Mouse (Mus musculus) lung, postnatal 0 days (tissue): ENCODE data around the gene Gcnt4. TPM values are rescaled to one million over a fixed set of nuclear protein-coding genes. Genes with fewer than 3 reads are reported as not detected.
"Not testable (repeated sequence)": the region's sequence is repeated elsewhere in the genome, so short reads cannot be mapped to it uniquely, and the experiment has no call there.

Experiments
- ATAC-seq: fragments of 200-750 bp; cut with Nextera tagmentation; 2 replicates; pipeline ENCODE4 v1.8.0; 2017; ENCODE audit warnings: moderate library complexity
- DNase-seq: peaks from one replicate; pipeline ENCODE4 v3.0.0-alpha.2; 2016; ENCODE audit warnings: low spot score
- H3K27ac ChIP-seq: fragments of 300-500 bp; sonication (generic); 2 replicates; pipeline ENCODE4 v1.5.1; 2014; ENCODE audit warnings: antibody characterized with exemption, mild to moderate bottlenecking, low read length, mixed read lengths
- H3K27me3 ChIP-seq: fragments of 300-500 bp; sonication (generic); replicated peaks from 2 replicates; pipeline ENCODE4 v1.6.1; 2014; ENCODE audit warnings: low read length, mixed read lengths; ENCODE audit not compliant: insufficient read depth
- H3K36me3 ChIP-seq: fragments of 300-500 bp; sonication (generic); 2 replicates; pipeline ENCODE4 v1.6.1; 2014; ENCODE audit warnings: low read length, mixed read lengths; ENCODE audit not compliant: insufficient read depth
- H3K4me1 ChIP-seq: fragments of 300-500 bp; sonication (generic); 2 replicates; pipeline ENCODE4 v1.6.1; 2014; ENCODE audit warnings: antibody characterized with exemption, low read depth, low read length, mixed read lengths; ENCODE audit not compliant: insufficient read depth
- H3K4me2 ChIP-seq: fragments of 300-500 bp; sonication (generic); replicated peaks from 2 replicates; pipeline ENCODE4 v1.6.1; 2014; ENCODE audit warnings: low read depth, mild to moderate bottlenecking, low read length, moderate library complexity, mixed read lengths
- H3K4me3 ChIP-seq: fragments of 300-500 bp; sonication (generic); 2 replicates; pipeline ENCODE4 v1.5.1; 2014; ENCODE audit warnings: low read depth, low read length
- H3K9ac ChIP-seq: fragments of 300-500 bp; sonication (generic); replicated peaks from 2 replicates; pipeline ENCODE4 v1.6.1; 2014; ENCODE audit warnings: low read depth, mild to moderate bottlenecking
- H3K9me3 ChIP-seq: fragments of 300-500 bp; sonication (generic); 2 replicates; pipeline ENCODE4 v1.6.1; 2016; ENCODE audit warnings: low read length, mixed read lengths
- CTCF ChIP-seq: IDR thresholded peaks from 2 replicates; pipeline ENCODE4 v1.5.1; 2016; ENCODE audit warnings: antibody characterized with exemption, mild to moderate bottlenecking
- EP300 ChIP-seq: IDR thresholded peaks from 2 replicates; pipeline ENCODE4 v1.6.1; 2016; ENCODE audit warnings: antibody characterized with exemption, mild to moderate bottlenecking, control low read depth
- WGBS: fragments of 180-500 bp; shearing (Covaris S2); extraction: QIAGEN DNeasy Blood & Tissue Kit; methylation state at CpG from one replicate; pipeline ENCODE4 v1.1.7; 2014; 5-methylcytosine and 5-hydroxymethylcytosine counted together
- polyA plus RNA-seq: library from polyadenylated mRNA; unstranded; fragments of >200 nt; fragmentation: Nextera tagmentation; extraction: Ambion mirVana; gene quantifications from 2 replicates; pipeline ENCODE4 v1.2.1, GENCODE M21; 2015

The Gcnt4 gene
- polyA plus RNA-seq, 1 experiment from 2014 or later = 0.27 TPM

DNA sequence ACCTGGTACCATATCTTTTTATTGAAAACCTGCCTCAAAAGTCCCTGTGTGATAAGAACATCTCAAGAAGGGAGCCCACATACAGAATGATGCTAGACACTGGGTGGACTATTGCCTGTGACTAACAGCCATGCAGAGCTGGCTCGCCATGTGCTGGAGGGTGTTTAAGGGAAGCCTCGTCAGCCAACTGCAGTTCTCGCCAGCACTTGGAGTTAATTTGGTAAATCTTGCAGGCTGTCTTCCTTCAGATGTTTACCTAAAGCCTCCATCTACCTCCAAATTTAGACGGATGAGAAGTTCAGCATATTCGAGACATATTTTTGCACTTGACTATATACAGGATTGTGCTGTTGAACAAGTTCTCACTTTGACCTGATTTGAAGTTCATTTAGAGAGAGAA is 8.3 kb downstream of the Gcnt4 start:
- no peaks in the 10 kb centered on the region for H3K9me3 ChIP-seq
- no peak overlapping the region for H3K4me3 ChIP-seq
- DNase-seq (no peak), ATAC-seq (no peak)
- no peak overlapping the region for H3K27ac ChIP-seq
- WGBS = 80% methylated on average over 5 of the region's 5 CpGs
- H3K27me3 ChIP-seq = no peaks in the 10 kb centered on the region
- no peak overlapping the region for H3K4me2 ChIP-seq
- H3K9ac ChIP-seq = no peak overlapping the region
- no peak for TF ChIP-seq CTCF
- no peak for TF ChIP-seq EP300
- no peaks in the 10 kb centered on the region for H3K4me1 ChIP-seq
- H3K36me3 ChIP-seq = no peaks in the 10 kb centered on the region

DNA sequence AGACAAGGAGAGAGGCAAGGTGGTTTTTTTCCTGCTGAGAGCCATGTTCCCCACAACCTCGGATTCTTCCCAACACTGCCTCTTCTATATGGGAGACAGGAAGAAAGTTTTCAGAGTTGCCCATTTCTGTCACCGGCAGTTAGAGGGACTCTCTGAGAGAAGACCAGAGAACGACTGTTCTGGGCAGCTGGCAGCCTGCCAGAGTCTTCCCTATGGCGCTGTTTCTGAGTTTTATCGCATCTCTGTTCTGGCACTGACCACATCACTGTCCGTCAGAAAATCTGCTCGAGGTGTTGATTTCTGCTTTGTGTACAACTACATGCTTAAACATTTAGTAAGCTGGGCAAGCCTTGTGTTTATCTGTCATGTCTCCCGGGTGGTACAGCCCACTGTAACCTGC is 8.9 kb downstream of the Gcnt4 start:
- H3K4me3 ChIP-seq = no peak overlapping the region
- no peaks in the 10 kb centered on the region for H3K9me3 ChIP-seq
- H3K4me2 ChIP-seq = no peak overlapping the region
- no peak overlapping the region for H3K9ac ChIP-seq
- no peak for DNase-seq
- H3K4me1 ChIP-seq = no peaks in the 10 kb centered on the region
- H3K27me3 ChIP-seq = no peaks in the 10 kb centered on the region
- no peaks in the 10 kb centered on the region for H3K36me3 ChIP-seq
- ATAC-seq = no peak
- H3K27ac ChIP-seq = no peak overlapping the region
- WGBS = 44% methylated on average over 8 of the region's 8 CpGs
- no peak for TF ChIP-seq EP300
- TF ChIP-seq CTCF = no peak

DNA sequence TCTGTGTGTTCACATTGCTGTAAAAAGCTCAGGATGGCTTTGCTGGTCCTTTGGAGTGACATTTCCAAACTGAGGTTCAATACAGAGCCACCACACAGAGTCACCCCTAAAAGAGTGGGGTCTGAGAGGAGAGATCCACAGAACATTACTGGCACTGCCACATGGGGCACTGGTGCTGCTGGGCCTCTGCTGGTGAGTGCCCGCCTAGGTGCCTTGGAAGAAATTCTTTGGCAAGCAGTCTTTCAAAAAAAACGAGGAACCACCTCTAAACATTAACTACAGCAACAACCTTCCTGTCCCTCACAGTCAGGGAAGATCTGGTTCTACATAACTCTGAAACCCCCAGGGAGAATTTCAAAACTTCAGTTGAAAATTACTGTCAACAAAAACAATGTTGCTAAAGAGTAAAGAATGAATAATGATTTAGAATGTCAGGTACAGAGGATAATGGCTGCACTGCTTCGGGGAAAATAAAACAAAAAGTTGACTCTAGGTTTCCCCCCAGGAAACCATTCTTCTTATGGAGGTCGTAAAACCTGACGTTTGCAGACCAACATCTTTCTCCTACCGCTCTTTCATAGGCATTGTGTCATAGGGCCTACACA is 11.8 kb downstream of the Gcnt4 start:
- Histone ChIP-seq H3K4me1 (no peaks in the 10 kb centered on the region), H3K9ac (no peak overlapping the region), H3K4me2 (no peak overlapping the region), H3K36me3 (no peaks in the 10 kb centered on the region), H3K27me3 (no peaks in the 10 kb centered on the region), H3K27ac (no peak overlapping the region), H3K9me3 (no peaks in the 10 kb centered on the region), H3K4me3 (no peak overlapping the region)
- no peak for DNase-seq
- TF ChIP-seq EP300 (no peak), CTCF (no peak)
- 57% methylated on average over 6 of the region's 6 CpGs for WGBS
- no peak for ATAC-seq

DNA sequence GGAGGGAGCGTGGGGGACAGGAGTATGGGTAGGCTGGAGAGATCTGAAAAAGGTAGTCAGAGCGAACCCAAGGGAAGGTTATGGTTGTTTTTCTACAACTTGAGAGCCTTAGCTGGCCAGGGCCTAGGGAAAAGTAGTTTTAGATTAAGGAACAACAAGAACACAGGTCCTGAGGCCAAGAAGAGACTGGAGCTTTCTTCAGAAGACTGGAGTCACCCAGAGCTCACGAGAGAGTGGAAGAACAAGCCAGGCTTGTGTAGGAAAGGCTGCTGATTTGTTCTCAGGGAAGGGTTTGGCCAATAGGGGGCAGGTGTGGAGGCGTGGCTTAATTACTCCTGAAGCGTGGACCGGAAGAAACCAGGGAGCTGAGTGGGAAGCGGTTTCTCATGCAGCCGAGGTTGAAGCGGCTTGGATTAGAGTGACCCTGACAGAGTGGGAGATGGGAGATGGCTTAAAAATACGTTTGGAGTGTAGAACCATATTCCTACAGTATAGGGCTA is 12.6 kb downstream of the Gcnt4 start:
- no peak for ATAC-seq
- Histone ChIP-seq H3K27ac (no peak overlapping the region), H3K36me3 (no peaks in the 10 kb centered on the region), H3K4me3 (no peak overlapping the region), H3K4me2 (no peak overlapping the region), H3K9me3 (no peaks in the 10 kb centered on the region), H3K4me1 (no peaks in the 10 kb centered on the region), H3K9ac (no peak overlapping the region), H3K27me3 (no peaks in the 10 kb centered on the region)
- no peak for DNase-seq
- TF ChIP-seq EP300 (no peak), CTCF (no peak)
- 72% methylated on average over 10 of the region's 10 CpGs for WGBS

DNA sequence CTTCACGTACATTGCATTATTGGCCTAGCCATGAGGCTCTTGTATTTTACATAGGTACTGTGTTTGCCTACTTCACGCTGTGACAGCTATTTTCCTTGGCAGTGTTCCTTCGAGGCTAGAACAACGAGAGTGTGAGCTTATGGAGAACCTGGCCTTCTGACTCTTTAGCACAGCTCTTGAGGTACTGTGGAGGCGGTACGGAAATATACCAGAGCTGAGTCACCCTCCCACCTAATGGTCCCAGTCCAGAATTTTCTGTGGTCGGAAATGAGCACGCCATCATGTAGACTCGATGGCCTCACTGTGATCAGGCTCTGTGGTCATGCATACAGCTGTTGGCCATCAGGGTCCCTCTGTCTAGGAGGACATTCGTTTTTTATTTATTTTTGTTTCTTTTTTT is 15.2 kb downstream of the Gcnt4 start:
- 65% methylated on average over 10 of the region's 10 CpGs for WGBS
- no peak for TF ChIP-seq CTCF
- no peak for TF ChIP-seq EP300
- DNase-seq (no peak), ATAC-seq (no peak; the same call in 1 of the 2 replicates)
- Histone ChIP-seq H3K9me3 (no peaks in the 10 kb centered on the region), H3K27ac (no peak overlapping the region), H3K27me3 (no peaks in the 10 kb centered on the region), H3K36me3 (no peaks in the 10 kb centered on the region), H3K4me1 (no peaks in the 10 kb centered on the region), H3K4me3 (no peak overlapping the region), H3K4me2 (no peak overlapping the region), H3K9ac (no peak overlapping the region)

DNA sequence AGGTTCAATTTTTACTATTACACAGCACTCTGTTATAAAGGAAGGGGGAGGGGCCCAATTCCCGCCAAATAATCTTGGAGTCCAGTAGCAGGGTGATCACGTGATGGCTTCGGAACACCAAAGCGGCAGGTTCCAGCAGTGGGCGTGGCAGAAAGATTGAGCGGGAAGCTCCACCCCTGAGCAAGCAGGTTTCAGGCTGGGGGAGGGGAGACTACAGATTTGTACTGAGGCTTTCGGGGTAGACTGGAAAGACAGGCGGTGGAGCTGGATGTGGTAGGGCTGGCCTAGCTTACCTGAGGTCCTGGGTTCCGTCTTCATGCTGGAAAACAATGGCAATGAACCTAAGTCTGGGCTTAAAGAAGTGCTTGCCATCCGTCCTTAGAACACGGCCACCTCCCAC is 17.0 kb downstream of the Gcnt4 start:
- not testable (repeated sequence) for H3K27ac ChIP-seq, H3K9ac ChIP-seq, H3K9me3 ChIP-seq, H3K4me1 ChIP-seq, H3K4me3 ChIP-seq, H3K4me2 ChIP-seq, H3K27me3 ChIP-seq, ATAC-seq, H3K36me3 ChIP-seq, DNase-seq
- WGBS = 79% methylated on average over 11 of the region's 11 CpGs

DNA sequence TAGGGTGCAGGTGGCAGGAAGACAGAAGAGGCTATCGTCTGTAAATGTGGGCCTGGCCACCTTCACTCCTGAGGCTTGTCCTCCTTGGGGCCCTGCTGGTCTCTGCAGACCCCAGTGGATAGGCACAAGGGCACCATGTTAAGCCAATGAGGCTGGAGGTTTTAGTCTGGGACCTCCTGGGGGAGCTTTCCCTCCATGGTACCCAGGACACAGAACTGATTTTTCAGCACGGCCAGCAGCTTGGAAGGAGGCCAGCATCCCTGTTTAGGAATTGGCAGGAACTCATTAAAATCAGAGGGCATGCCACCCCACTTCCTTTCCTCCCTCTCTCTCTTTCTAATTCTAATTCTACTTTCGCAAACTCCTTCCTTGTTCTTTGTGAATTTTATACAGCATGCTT is 19.1 kb downstream of the Gcnt4 start:
- Histone ChIP-seq H3K36me3 (no peaks in the 10 kb centered on the region), H3K9ac (no peak overlapping the region), H3K4me1 (no peaks in the 10 kb centered on the region), H3K27me3 (no peaks in the 10 kb centered on the region), H3K9me3 (no peaks in the 10 kb centered on the region), H3K27ac (no peak overlapping the region), H3K4me2 (no peak overlapping the region), H3K4me3 (no peak overlapping the region)
- 21% methylated on average over 3 of the region's 3 CpGs for WGBS
- no peak for DNase-seq
- no peak for ATAC-seq
- TF ChIP-seq CTCF (no peak), EP300 (no peak)
